Comparison of ENCODE assay signal across 9 mouse cellular contexts in the genomic region with DNA sequence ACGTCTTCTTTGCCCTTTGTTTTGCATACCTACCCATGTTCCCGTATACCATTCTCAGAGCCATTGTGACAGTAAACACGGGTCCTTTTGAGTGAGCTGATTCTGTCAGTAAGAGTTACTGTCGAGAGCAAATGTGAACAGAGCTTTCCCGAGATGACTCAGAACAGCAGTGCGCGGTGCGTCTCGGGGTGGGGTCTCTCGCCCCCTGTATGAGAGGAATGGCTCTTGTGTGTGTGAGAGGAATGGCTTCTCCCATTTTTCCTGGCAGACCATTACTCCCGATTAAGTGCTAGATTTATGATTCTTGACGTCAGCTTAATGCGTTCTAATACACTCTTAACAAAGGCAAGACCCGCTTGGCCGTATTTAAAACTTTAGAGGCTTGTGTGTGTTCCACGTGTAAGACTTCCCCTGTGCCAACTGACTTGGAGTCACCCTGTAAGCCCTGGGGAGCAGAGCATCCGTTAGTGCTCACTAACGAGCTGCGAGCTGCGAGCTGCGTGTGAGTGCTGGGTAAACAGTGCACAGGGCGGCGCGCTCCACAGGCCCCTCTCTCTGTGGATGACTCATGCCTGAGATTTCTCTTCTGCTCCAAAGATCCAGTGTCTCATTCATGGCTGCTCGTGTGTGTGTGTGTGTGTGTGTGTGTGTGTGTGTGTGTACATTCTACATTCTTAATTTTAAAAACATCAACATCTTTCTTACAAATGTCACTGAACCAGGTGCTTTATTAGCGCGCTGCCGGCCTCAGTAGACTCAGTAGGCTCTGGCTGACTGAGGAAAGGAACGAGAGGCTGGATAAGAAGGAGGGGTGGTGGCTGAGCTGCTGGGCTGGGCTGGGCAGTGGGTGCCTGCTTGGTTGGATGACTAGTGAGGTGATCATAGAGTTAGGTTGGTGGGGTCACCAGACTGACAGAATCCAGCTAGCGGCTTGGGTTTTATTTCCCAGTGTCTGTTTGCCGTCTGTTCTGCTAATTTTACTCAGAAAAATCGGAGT. TPM values are rescaled to one million over a fixed set of nuclear protein-coding genes. Genes with fewer than 3 reads are reported as not detected.
DNase-seq lines count a peak whose midpoint lies in the region; ATAC-seq and TF ChIP-seq lines count a peak whose summit lies in the region.
"Had no signal": no experiment of that assay in that cellular context is flagged by ENCODE, and none has a peak within 500 bp of the region (broad histone marks: within the 10 kb centered on the region; RNA-seq: fewer than 3 reads in every experiment).

No protein-coding gene starts in this region.

- no peak overlapping the region for H3K27ac ChIP-seq in heart, adult 2 months
- H3K27ac ChIP-seq: liver, embryonic 15.5 days had no signal

- H3K36me3 ChIP-seq in heart, adult 2 months (ENCODE audit: control insufficient read depth, insufficient read depth, low read length), result no peaks in the 10 kb centered on the region
- H3K36me3 ChIP-seq: liver, embryonic 15.5 days had no signal

- intact Hi-C loops in heart, adult 2 months (cut with DNase I), result no loop called here
- intact Hi-C loops in left cerebral cortex, postnatal 25 days (cut with DNase I), result no loop called here

- ATAC-seq in granulocyte monocyte progenitor cell, adult 5-6 weeks (replicated peaks; ENCODE audit: poor library complexity, severe bottlenecking), result no peak

- 60% methylated on average over 32 of the region's 32 CpGs for WGBS in heart, adult 2 months

- no peaks in the 10 kb centered on the region for H3K4me1 ChIP-seq in heart, adult 2 months (ENCODE audit: control insufficient read depth, insufficient read depth, low read length)
- H3K4me1 ChIP-seq: liver, embryonic 15.5 days had no signal

- no peak overlapping the region for H3K4me3 ChIP-seq in heart, adult 2 months
- H3K4me3 ChIP-seq: liver, embryonic 15.5 days had no signal

- no peak for TF ChIP-seq CTCF in heart, adult 2 months (IDR thresholded peaks at IDR 0.05)

- no peak overlapping the region for H3K9ac ChIP-seq in heart, adult 2 months (ENCODE audit: low read depth, low read length)
- H3K9ac ChIP-seq: liver, embryonic 15.5 days had no signal

- no peak for TF ChIP-seq EP300 in heart, adult 2 months (IDR thresholded peaks at IDR 0.05; ENCODE audit: insufficient read depth, low read depth, low read length)

- TF ChIP-seq POLR2A in heart, adult 2 months (IDR thresholded peaks at IDR 0.05; ENCODE audit: insufficient read depth, low read depth, low read length), result no peak

- H3K79me2 ChIP-seq in heart, adult 2 months (replicated peaks; ENCODE audit: control insufficient read depth, insufficient read depth, low read length), result no peaks in the 10 kb centered on the region

- H3K27me3 ChIP-seq in heart, adult 2 months (ENCODE audit: control insufficient read depth, insufficient read depth, low read length), result no peaks in the 10 kb centered on the region

- DNase-seq in heart, adult 2 months, result peak; percentile 31 to 32
- DNase-seq in heart, adult 8-10 months (ENCODE audit: low spot score), result no peak
- DNase-seq in urinary bladder, postnatal 14 days (ENCODE audit: low spot score), result peak; percentile 69
- DNase-seq in urinary bladder, postnatal 10 days (ENCODE audit: low spot score), result no peak
- peak; percentile 44 to 79 for DNase-seq in left cerebral cortex, postnatal 25 days (ENCODE audit: low spot score in 2 of 2)
- DNase-seq in right cerebral cortex, postnatal 14 days, result peak; percentile 55
- DNase-seq in thymus, postnatal 4 days, result no peak

RNA-seq across cellular contexts. Expression of gene Slc4a8, which starts 15.8 kb away (rescaled TPM):
- total RNA-seq in heart, adult 2 months (2021), result 1 to 10 TPM; 2.8 to 4.1 TPM
- polyA plus RNA-seq in heart, adult 2 months (2012; rRNA removed), result 0.96 and 1.5 TPM in 2 replicates
- total RNA-seq in heart, adult 8-10 months (2022), result 1 to 10 TPM; 1.9 to 4.3 (median 2.8) TPM
- total RNA-seq in left cerebral cortex, postnatal 25 days (2021), result 10 to 100 TPM; 66.5 to 79.7 TPM
- 11.3 and 23.0 TPM in 2 replicates for total RNA-seq in granulocyte monocyte progenitor cell, adult 5-6 weeks (2014; fragmentation: Nextera tagmentation)
- total RNA-seq in granulocyte monocyte progenitor cell, adult 5-6 weeks (2017), result 26.9 and 34.5 TPM in 2 replicates

RNA-seq across cellular contexts. Expression of gene Galnt6, which starts 48.1 kb away (rescaled TPM):
- total RNA-seq in heart, adult 2 months (2021), result under 1 TPM; 0.65 to 0.89 TPM
- polyA plus RNA-seq in heart, adult 2 months (2012; rRNA removed), result 0.70 and 0.78 TPM in 2 replicates
- under 1 TPM; 0.54 to 0.86 (median 0.64) TPM for total RNA-seq in heart, adult 8-10 months (2022)
- 1 to 10 TPM; 2.9 to 4.0 TPM for total RNA-seq in left cerebral cortex, postnatal 25 days (2021)
- 25.4 and 27.4 TPM in 2 replicates for total RNA-seq in granulocyte monocyte progenitor cell, adult 5-6 weeks (2014; fragmentation: Nextera tagmentation)
- total RNA-seq in granulocyte monocyte progenitor cell, adult 5-6 weeks (2017), result 32.5 and 44.6 TPM in 2 replicates

Comparison
In these comparisons a context has a peak if more than half of its experiments do, and no peak if none do; other contexts are left out.
1. DNase-seq: peak in heart, adult 2 months (2 of 2), urinary bladder, postnatal 14 days (single experiment), left cerebral cortex, postnatal 25 days (2 of 2) and right cerebral cortex, postnatal 14 days (single experiment); none in heart, adult 8-10 months (single experiment), urinary bladder, postnatal 10 days (single experiment) and thymus, postnatal 4 days (single experiment).
2. RNA of gene Galnt6, which starts 48.1 kb away (total RNA-seq): 25.4 to 44.6 TPM in granulocyte monocyte progenitor cell, adult 5-6 weeks; 2.9 to 4.0 TPM in left cerebral cortex, postnatal 25 days, 0.65 to 0.89 TPM in heart, adult 2 months and 0.54 to 0.86 TPM in heart, adult 8-10 months; every median in the first group is over 4 times any median in the second.